Mouse (Mus musculus) liver, embryonic 13.5 days (tissue): ENCODE measurements around the gene Nedd4. TPM values are rescaled to one million over a fixed set of nuclear protein-coding genes. Genes with fewer than 3 reads are reported as not detected.

Experiments
- ATAC-seq: fragments of 200-750 bp; cut with Nextera tagmentation; 2 replicates; pipeline ENCODE4 v1.8.0; 2017; ENCODE audit warnings: low read depth, mild to moderate bottlenecking, moderate number of reproducible peaks, moderate library complexity
- DNase-seq: peaks from one replicate; pipeline ENCODE4 v3.0.0; 2022
- H3K27ac ChIP-seq: fragments of 300-500 bp; sonication (generic); 2 replicates; pipeline ENCODE4 v1.5.1; 2015; ENCODE audit warnings: moderate library complexity, mild to moderate bottlenecking, inconsistent platforms
- H3K27me3 ChIP-seq: fragments of 300-500 bp; sonication (generic); 2 replicates; pipeline ENCODE4 v1.6.1; 2015; ENCODE audit warnings: mild to moderate bottlenecking, inconsistent platforms
- H3K36me3 ChIP-seq: fragments of 300-500 bp; sonication (generic); 2 replicates; pipeline ENCODE4 v1.6.1; 2015; ENCODE audit warnings: mild to moderate bottlenecking, inconsistent platforms
- H3K4me1 ChIP-seq: fragments of 300-500 bp; sonication (generic); replicated peaks from 2 replicates; pipeline ENCODE4 v1.6.1; 2015; ENCODE audit warnings: inconsistent platforms
- H3K4me2 ChIP-seq: fragments of 300-500 bp; sonication (generic); 2 replicates; pipeline ENCODE4 v1.6.1; 2015; ENCODE audit warnings: inconsistent platforms, mild to moderate bottlenecking, moderate library complexity
- H3K4me3 ChIP-seq: fragments of 300-500 bp; sonication (generic); replicated peaks from 2 replicates; pipeline ENCODE4 v1.5.1; 2015; ENCODE audit warnings: mild to moderate bottlenecking, inconsistent platforms
- H3K9ac ChIP-seq: fragments of 300-500 bp; sonication (generic); 2 replicates; pipeline ENCODE4 v1.6.1; 2015; ENCODE audit warnings: mild to moderate bottlenecking, inconsistent platforms
- H3K9me3 ChIP-seq: fragments of 300-500 bp; sonication (generic); replicated peaks from 2 replicates; pipeline ENCODE4 v1.6.1; 2016; ENCODE audit warnings: inconsistent platforms
- WGBS: fragments of 180-500 bp; shearing (Covaris S2); methylation state at CpG from one replicate; pipeline ENCODE4 v1.1.7; 2015; ENCODE audit not compliant: insufficient replicate concordance; 5-methylcytosine and 5-hydroxymethylcytosine counted together
- polyA plus RNA-seq: library from polyadenylated mRNA; unstranded; fragments of >200 nt; fragmentation: Nextera tagmentation; extraction: Ambion mirVana; gene quantifications from 2 replicates; pipeline ENCODE4 v1.2.1, GENCODE M21; 2015

Nedd4 gene
- polyA plus RNA-seq, 1 experiment from 2014 or later: 114 TPM

DNA sequence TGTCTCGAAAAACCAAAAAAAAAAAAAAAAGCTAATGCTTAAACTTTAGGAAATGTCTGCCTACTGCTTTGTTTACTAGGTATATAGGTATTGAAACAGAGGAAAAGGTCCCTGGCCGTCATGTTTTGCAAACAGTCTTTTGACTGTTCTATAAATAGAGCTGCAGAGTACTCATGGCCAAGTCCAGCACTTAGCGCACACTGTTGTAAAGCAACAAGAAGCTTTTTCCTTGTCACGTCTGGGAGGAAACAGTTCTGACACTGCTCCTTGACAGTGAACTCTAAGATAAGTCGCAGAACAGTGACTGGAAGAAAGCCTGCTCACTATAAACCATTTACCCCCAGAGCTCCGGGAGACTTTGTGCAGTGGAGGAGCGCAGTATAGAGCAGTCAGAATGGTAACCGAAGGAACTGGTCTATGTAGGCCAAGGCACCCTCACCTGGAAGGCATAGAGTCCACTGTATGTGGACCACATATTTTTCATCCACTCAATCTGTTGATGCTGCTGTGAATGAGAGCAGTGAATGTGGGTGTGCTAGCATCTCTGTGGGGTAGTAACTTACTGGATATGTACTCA, 19.6 kb downstream of the Nedd4 start:
- no peak overlapping the region for H3K4me2 ChIP-seq
- H3K36me3 ChIP-seq: peaks cover 74% of the 10 kb centered on the region
- no peaks in the 10 kb centered on the region for H3K9me3 ChIP-seq
- DNase-seq (no peak), ATAC-seq (peak; percentile 34; the same call in 1 of the 2 replicates)
- H3K4me1 ChIP-seq: peaks cover 27% of the 10 kb centered on the region
- no peak overlapping the region for H3K9ac ChIP-seq
- no peaks in the 10 kb centered on the region for H3K27me3 ChIP-seq
- H3K27ac ChIP-seq: no peak overlapping the region
- no peak overlapping the region for H3K4me3 ChIP-seq
- WGBS: 77% methylated on average over 8 of the region's 8 CpGs

DNA sequence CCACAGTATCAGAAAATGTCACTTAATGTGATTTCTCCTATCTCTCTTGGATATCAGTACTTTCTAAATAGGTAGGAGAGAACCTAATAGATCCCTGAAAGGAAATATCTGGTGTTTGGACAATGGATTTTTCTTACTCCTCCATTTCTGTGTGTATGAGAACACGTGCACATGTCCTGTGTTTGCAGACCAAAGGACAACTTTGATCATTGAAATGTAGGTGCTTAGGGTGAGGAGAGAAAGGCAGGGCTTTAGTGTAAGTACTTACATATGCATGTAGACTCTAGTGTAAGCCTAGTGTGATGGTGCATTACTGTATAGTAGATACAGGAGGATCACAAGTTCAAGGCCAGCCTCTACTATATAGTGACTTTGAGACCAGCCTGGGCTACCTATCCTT, 21.1 kb downstream of the Nedd4 start:
- Histone ChIP-seq H3K27ac (no peak overlapping the region), H3K36me3 (peaks cover 79% of the 10 kb centered on the region), H3K4me2 (no peak overlapping the region), H3K9ac (no peak overlapping the region), H3K4me3 (no peak overlapping the region), H3K9me3 (no peaks in the 10 kb centered on the region), H3K27me3 (no peaks in the 10 kb centered on the region), H3K4me1 (peaks cover 27% of the 10 kb centered on the region)
- WGBS: 77% methylated on average over 1 of the region's 1 CpGs
- ATAC-seq (no peak), DNase-seq (no peak)

DNA sequence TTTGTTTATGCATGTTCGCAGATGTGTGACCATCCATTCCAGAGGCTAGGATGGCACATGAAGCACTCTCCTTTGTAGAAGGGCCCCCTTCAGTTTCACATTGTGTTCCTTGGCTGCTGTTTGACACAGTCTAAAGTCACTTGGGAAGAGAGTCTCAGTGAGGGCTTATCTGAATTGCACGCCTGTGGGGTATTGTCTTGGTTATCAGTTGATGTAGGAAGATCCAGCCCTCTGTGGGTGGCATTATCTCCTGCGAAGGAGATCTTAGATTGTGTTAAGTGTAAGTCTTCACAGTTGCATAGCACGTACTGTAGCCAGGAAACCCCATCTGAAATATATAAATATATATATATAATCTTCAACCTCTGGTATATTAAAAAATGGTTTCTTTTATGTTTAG, 23.1 kb downstream of the Nedd4 start:
- Histone ChIP-seq H3K27me3 (no peaks in the 10 kb centered on the region), H3K27ac (no peak overlapping the region), H3K4me2 (no peak overlapping the region), H3K36me3 (peaks cover 85% of the 10 kb centered on the region), H3K4me1 (peaks cover 27% of the 10 kb centered on the region), H3K4me3 (no peak overlapping the region), H3K9ac (no peak overlapping the region), H3K9me3 (no peaks in the 10 kb centered on the region)
- ATAC-seq (peak; percentile 74), DNase-seq (no peak)
- WGBS: 40% methylated on average over 4 of the region's 4 CpGs

DNA sequence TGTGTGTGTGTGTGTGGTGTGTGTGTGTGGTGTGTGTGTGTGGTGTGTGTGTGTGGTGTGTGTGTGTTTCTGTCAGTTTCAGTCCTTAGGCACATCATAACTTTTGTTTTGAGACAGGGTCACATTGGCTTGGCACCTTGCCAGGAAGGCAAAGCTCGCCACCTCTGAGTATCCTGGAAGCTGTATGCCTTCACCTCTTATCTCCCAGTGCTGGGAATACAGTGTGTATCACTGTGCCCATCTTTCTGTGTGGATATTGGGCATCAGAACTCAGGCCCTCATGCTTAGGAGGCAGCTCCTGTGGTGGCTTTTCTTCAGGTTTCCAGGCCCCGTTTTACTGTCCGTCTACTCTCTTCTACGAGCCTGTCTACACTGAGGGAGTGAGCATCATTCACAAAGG, 24.4 kb downstream of the Nedd4 start:
- DNase-seq (no peak), ATAC-seq (no peak)
- H3K4me1 ChIP-seq: peaks cover 27% of the 10 kb centered on the region
- H3K9ac ChIP-seq: no peak overlapping the region
- no peaks in the 10 kb centered on the region for H3K27me3 ChIP-seq
- H3K4me2 ChIP-seq: no peak overlapping the region
- no peaks in the 10 kb centered on the region for H3K9me3 ChIP-seq
- H3K27ac ChIP-seq: no peak overlapping the region
- WGBS: 82% methylated on average over 4 of the region's 4 CpGs
- no peak overlapping the region for H3K4me3 ChIP-seq
- H3K36me3 ChIP-seq: peaks cover 92% of the 10 kb centered on the region

DNA sequence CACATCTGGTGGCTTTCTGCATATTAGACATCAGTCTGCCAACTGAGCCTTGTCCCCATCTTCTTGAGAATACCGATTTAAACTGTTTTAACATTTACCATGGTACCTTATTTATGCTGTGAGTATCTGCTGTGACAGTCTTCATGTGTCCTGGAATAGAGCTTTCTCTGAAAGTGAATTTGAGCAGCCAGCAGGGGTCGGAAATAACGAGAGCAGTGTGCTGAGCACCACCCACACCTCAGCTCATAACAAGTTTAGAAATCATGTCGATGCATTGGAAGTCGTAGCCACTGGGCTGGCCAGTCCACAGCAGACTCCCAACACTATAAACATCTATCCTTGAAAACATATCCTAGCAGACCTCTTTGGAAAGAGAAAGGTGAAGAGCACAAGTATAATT, 27.4 kb downstream of the Nedd4 start:
- no peak overlapping the region for H3K4me2 ChIP-seq
- no peaks in the 10 kb centered on the region for H3K9me3 ChIP-seq
- H3K4me1 ChIP-seq: peaks cover 16% of the 10 kb centered on the region; the same call in 1 of the 2 replicates
- H3K27me3 ChIP-seq: no peaks in the 10 kb centered on the region
- no peak overlapping the region for H3K27ac ChIP-seq
- no peak for ATAC-seq
- no peak overlapping the region for H3K9ac ChIP-seq
- peaks cover 95% of the 10 kb centered on the region for H3K36me3 ChIP-seq
- H3K4me3 ChIP-seq: no peak overlapping the region
- 79% methylated on average over 5 of the region's 5 CpGs for WGBS
- no peak for DNase-seq

DNA sequence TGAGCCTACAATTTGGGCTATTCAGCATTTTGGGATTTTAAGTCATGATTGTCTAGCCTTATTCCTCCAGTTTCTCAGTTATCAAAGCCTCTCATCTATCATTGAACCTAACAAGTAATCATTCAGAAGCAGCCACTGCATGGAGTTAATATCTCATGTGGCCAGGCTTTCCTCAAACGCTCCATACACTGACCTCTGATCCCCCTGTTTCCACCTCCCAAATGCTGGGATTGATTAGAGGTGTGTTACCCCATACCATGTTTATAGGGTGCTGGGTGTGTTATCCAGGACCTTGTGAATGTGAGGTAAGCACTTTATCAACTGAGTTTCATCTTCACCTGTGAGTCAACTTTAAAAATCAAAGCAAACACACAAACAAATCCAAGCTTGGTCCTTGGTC, 28.7 kb downstream of the Nedd4 start:
- no peak overlapping the region for H3K9ac ChIP-seq
- no peak overlapping the region for H3K4me2 ChIP-seq
- DNase-seq (no peak), ATAC-seq (no peak)
- 54% methylated on average over 1 of the region's 1 CpGs for WGBS
- no peak overlapping the region for H3K27ac ChIP-seq
- H3K4me3 ChIP-seq: no peak overlapping the region
- H3K4me1 ChIP-seq: peaks cover 11% of the 10 kb centered on the region; the same call in 1 of the 2 replicates
- H3K9me3 ChIP-seq: no peaks in the 10 kb centered on the region
- H3K36me3 ChIP-seq: peaks cover 91% of the 10 kb centered on the region
- no peaks in the 10 kb centered on the region for H3K27me3 ChIP-seq

DNA sequence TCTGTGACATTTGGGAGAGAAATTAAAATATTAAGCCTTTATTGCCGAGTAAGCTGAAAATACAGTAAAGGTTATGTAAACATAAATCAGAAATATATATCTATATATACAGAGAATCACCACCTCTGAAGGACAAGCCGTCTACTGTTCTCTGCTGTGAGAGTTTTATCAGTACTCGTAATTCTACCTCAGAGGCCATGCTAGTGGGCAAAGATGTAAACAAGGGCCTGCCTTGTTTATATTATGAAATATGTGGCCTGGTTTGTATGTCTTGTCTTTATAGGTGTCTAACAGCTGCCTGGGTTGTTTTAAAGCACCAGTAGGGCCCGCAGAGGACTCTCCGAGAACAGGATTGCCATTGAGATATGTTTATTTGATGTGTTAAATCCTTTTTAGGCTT, 29.8 kb downstream of the Nedd4 start:
- DNase-seq: no peak
- H3K4me2 ChIP-seq: no peak overlapping the region
- H3K36me3 ChIP-seq: peaks cover 89% of the 10 kb centered on the region

DNA sequence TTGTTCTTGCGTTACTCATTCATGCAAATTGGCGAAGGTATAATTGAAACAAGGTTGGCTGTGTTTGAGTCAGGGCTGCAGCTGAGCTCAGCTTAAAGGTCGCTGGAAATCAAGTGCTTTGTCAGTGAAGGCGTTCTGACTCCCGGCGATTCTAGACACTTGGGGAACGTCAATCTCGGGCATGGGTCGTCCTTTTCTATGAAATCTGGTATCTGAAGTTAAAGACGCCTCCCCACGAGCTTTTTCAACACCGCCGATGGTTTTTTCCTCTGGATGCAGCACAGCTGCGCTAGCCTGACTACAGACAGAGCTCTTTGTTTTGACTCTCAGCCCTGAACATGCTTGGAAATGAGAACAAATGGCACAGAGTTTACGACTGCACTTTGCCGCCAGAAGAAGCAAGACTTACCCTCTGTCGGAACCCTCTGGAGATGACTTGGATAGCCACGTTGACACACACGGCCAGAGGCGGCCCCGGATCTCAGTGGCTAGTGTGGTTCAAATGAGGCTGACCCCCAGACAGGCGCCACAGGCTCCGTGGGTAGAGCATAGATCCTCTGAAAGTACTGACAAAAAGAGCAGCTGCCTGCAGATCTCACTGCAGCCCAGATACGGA, 31.0 kb downstream of the Nedd4 start:
- 83% methylated on average over 24 of the region's 24 CpGs for WGBS
- no peak overlapping the region for H3K27ac ChIP-seq
- H3K9me3 ChIP-seq: no peaks in the 10 kb centered on the region
- no peak overlapping the region for H3K9ac ChIP-seq
- ATAC-seq: no peak
- H3K27me3 ChIP-seq: no peaks in the 10 kb centered on the region
- peaks cover 87% of the 10 kb centered on the region for H3K36me3 ChIP-seq
- peaks cover 25% of the 10 kb centered on the region for H3K4me1 ChIP-seq
- no peak overlapping the region for H3K4me2 ChIP-seq
- no peak overlapping the region for H3K4me3 ChIP-seq
- DNase-seq: no peak

More for the DNA sequence above, 29.8 kb downstream of the Nedd4 start:
- Histone ChIP-seq H3K9ac (no peak overlapping the region), H3K9me3 (no peaks in the 10 kb centered on the region), H3K27me3 (no peaks in the 10 kb centered on the region), H3K27ac (no peak overlapping the region), H3K4me1 (peaks cover 15% of the 10 kb centered on the region), H3K4me3 (no peak overlapping the region)
- ATAC-seq: no peak
- 78% methylated on average over 5 of the region's 5 CpGs for WGBS

DNA sequence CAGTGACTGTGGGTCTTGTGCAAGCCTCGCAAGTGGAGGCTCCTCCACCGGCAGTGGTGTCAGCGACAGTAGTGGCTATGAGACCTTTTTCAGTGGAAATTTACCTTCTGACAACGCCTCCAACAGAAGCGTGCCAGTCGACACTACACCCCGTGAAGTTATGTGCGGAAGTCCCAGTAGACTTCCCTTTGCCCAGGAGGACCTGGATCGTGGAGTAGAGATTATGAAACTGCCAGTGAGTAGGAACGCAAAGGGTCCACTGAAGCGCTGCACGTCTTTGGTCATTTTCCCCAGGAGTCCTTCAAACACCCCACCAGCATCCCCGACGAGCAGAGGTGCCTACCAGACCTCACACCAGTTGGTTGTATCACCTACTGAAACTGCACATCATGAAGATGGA, 31.7 kb downstream of the Nedd4 start:
- Histone ChIP-seq H3K27me3 (no peaks in the 10 kb centered on the region), H3K36me3 (peaks cover 87% of the 10 kb centered on the region), H3K4me2 (no peak overlapping the region), H3K4me3 (no peak overlapping the region), H3K9me3 (no peaks in the 10 kb centered on the region), H3K9ac (no peak overlapping the region), H3K27ac (no peak overlapping the region), H3K4me1 (peaks cover 32% of the 10 kb centered on the region)
- WGBS: 88% methylated on average over 14 of the region's 14 CpGs
- ATAC-seq: no peak
- no peak for DNase-seq

DNA sequence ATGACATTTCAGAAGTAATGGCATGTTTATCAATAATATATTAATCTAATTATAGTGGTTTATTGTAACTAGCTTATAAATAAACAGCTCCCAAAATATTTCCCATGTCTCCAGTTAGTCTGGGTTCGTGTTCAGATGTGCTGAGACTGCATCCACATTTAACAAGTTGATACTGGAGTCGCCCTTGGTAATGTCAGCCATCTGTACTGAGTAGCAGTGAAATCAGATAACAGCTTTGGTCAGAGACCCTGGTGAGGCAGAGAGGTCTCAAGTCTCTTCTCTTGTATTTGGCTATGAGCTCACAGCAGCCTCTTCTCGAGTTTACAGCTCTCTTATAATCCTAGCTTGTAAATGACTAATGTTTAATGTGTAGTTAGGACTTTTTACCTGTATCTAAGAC, 34.4 kb downstream of the Nedd4 start:
- peaks cover 58% of the 10 kb centered on the region for H3K4me1 ChIP-seq

DNA sequence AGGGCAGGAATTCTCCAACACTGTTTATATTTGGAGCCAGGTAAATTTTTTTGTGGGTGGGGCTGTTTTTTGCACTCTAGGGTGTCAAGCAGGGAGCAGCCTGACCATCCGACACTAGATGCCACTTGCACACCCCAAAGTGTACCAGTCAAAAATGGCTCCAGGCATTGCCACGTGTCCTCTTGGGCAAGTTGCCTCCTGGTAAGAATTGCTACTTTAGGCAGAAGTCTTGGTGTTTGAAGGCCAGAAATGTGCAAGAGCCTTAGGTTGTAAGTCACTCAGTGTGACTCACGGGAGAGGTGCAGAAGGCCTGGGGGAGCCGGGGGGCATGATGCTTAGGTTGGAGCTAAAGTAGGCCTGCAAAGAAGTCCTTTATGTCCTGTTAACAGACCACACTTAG, 35.6 kb downstream of the Nedd4 start:
- H3K4me2 ChIP-seq: no peak overlapping the region
- no peak overlapping the region for H3K27ac ChIP-seq
- H3K4me3 ChIP-seq: no peak overlapping the region
- WGBS: 82% methylated on average over 4 of the region's 4 CpGs
- H3K9me3 ChIP-seq: no peaks in the 10 kb centered on the region
- H3K9ac ChIP-seq: no peak overlapping the region
- no peaks in the 10 kb centered on the region for H3K27me3 ChIP-seq
- DNase-seq (no peak), ATAC-seq (no peak)
- peaks cover 67% of the 10 kb centered on the region for H3K4me1 ChIP-seq
- peaks cover 80% of the 10 kb centered on the region for H3K36me3 ChIP-seq

More for the DNA sequence above, 34.4 kb downstream of the Nedd4 start:
- H3K9ac ChIP-seq: no peak overlapping the region
- H3K4me3 ChIP-seq: no peak overlapping the region
- no peaks in the 10 kb centered on the region for H3K9me3 ChIP-seq
- WGBS: 66% methylated on average over 3 of the region's 3 CpGs
- H3K27ac ChIP-seq: no peak overlapping the region
- peaks cover 79% of the 10 kb centered on the region for H3K36me3 ChIP-seq
- H3K4me2 ChIP-seq: no peak overlapping the region
- ATAC-seq: no peak
- H3K27me3 ChIP-seq: no peaks in the 10 kb centered on the region
- DNase-seq: no peak

DNA sequence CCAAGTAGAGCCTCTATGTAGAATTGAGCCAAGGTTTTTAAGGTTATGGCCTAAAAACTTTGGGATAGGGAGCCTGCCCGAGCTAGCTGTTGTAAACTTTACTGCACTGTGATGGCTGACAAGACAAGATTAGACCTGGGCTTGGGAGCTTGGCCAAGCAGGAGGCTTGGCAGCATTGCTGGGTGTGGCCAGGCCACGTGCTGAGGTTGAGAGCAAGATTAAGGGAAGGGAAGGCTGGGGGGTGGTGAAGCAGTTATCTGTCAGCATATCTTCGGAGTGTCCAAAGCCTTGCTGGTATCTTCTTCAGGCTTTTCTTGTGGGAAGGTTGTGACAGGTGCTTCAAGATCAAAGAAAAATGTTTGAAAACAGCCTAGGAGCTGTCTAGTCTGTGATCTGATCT, 37.6 kb downstream of the Nedd4 start:
- Histone ChIP-seq H3K4me1 (peaks cover 56% of the 10 kb centered on the region), H3K4me2 (peak overlapping the region; percentile 23; the same call in 1 of the 2 replicates), H3K27ac (peak overlapping the region; percentile 15), H3K9me3 (no peaks in the 10 kb centered on the region), H3K27me3 (no peaks in the 10 kb centered on the region), H3K9ac (no peak overlapping the region), H3K36me3 (peaks cover 78% of the 10 kb centered on the region), H3K4me3 (no peak overlapping the region)
- ATAC-seq (peak; percentile 96), DNase-seq (peak; percentile 67)
- WGBS: 11% methylated on average over 3 of the region's 3 CpGs
